Mouse (Mus musculus): ENCODE measurements at regions not wholly inside any gene's neighbourhood (a gene's known extent, or its start where the extent isn't known, plus 50 kb on each side); places are given as distances from the start of the nearest gene placed in this dataset.

DNA sequence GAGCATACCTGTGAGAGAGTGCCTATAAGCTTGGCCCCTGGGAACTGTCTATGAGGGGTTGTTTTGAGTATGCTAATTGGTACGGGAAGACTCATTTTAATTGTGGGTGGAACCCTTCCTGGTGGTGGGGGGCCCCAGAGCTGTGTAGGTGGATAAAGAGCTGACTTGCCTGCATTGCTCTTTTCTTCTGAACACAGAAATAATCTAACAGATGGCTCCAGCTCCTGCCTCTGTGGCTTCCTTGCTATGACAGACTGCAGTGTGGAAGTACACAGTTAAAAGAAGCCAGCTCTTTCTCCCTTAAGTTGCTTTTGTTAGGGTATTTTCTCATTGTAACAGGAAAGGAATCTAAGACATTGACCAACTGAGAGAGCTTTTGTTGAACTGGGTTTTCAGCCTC, 254.1 kb upstream of the Stt3b start:
- ATAC-seq (ENCODE audit: low FRiP score, low read depth) = no peak
- no peak overlapping the region for H3K4me3 ChIP-seq
- H3K9ac ChIP-seq = no peak overlapping the region
- 49% methylated on average over 1 of the region's 1 CpGs for WGBS
- no peak overlapping the region for H3K4me2 ChIP-seq (replicated peaks)
- H3K36me3 ChIP-seq = no peaks in the 10 kb centered on the region
- no peaks in the 10 kb centered on the region for H3K27me3 ChIP-seq
- peaks cover 41% of the 10 kb centered on the region for H3K4me1 ChIP-seq
- H3K9me3 ChIP-seq = no peaks in the 10 kb centered on the region
- H3K27ac ChIP-seq = no peak overlapping the region

DNA sequence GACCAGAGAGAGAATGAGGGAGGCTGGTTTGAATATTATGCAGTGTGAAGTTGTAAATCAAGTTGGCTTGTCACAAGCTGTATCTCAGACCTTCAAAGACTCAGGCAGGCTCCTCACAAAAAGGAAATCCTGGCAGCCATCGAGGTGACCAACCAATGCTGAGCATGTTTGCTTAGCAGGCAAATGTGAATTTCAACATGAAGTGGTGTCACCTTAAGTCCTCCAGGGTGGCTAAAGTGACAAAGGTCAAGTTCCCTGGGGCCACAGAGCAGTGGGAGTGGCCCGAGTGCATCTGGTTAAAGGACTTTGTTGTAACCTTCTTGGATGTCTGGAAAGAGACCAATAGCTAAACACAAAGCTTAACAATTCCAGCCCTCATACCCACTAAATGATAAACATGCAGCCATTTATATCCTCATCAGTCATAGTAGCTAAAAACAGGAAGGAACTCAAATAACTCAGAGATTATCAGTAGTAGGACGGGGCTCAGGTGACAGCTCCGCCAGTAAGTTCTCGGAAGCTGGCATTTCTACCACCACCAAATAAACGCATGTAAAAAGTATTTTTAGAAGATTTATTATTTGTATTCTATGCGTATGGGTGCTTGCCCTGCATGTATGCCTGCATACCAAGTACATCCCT, 258.6 kb upstream of the Stt3b start:
- peaks cover 20% of the 10 kb centered on the region for H3K4me1 ChIP-seq
- no peaks in the 10 kb centered on the region for H3K9me3 ChIP-seq
- WGBS = 64% methylated on average over 7 of the region's 7 CpGs
- H3K4me2 ChIP-seq (replicated peaks) = no peak overlapping the region
- no peak overlapping the region for H3K27ac ChIP-seq
- no peak overlapping the region for H3K4me3 ChIP-seq
- no peaks in the 10 kb centered on the region for H3K27me3 ChIP-seq
- H3K9ac ChIP-seq = no peak overlapping the region
- no peaks in the 10 kb centered on the region for H3K36me3 ChIP-seq
- no peak for ATAC-seq (ENCODE audit: low FRiP score, low read depth)

DNA sequence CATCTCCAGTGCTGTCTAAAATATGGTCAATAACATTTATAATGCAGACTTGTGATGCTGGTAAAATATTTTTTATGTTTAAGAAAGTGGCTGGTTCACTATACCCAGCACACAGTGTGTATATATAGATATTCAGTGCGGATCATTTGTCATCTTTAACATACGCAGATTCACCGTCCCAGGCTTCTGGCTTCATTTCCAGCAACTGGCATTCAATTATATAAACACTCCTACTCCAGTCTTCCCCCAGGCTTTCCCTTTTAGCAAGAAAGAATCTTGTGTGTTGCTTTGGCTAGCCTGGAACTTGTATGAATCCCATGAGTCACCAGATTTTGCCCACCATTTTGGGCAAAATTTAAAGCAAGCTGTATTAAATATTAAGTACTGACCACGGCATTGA, 260.8 kb upstream of the Stt3b start:
- no peak for ATAC-seq (ENCODE audit: low FRiP score, low read depth)
- H3K9ac ChIP-seq = no peak overlapping the region
- H3K9me3 ChIP-seq = no peaks in the 10 kb centered on the region
- 87% methylated on average over 4 of the region's 4 CpGs for WGBS
- H3K27ac ChIP-seq = no peak overlapping the region
- H3K4me2 ChIP-seq (replicated peaks) = no peak overlapping the region
- no peak overlapping the region for H3K4me3 ChIP-seq
- H3K4me1 ChIP-seq = peaks cover 14% of the 10 kb centered on the region
- H3K27me3 ChIP-seq = no peaks in the 10 kb centered on the region
- no peaks in the 10 kb centered on the region for H3K36me3 ChIP-seq

DNA sequence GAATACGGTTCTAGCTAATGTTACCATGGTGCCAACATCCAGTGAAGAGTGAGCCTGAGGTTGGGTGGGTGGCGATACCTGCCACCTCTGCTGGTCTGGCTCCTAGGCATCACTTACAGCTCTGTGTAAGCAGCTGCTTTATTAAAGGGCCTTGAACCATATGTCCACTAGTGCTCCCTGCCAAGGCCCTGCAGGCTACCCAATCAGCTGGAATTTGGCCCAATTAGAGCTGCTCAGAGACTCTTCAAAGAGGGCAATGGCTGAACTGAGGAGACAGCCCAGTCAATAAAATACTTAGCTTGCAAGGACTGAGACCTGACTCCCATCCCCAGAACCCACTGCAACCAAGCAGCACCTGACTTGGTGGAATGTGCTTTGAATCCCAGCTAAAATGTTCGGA, 270.9 kb upstream of the Stt3b start:
- WGBS = 40% methylated on average over 3 of the region's 3 CpGs
- Histone ChIP-seq H3K4me3 (no peak overlapping the region), H3K9ac (no peak overlapping the region), H3K27ac (no peak overlapping the region), H3K36me3 (no peaks in the 10 kb centered on the region), H3K9me3 (peaks cover 8% of the 10 kb centered on the region; the same call in 1 of the 2 replicates), H3K4me1 (peaks cover 4% of the 10 kb centered on the region), H3K27me3 (no peaks in the 10 kb centered on the region), H3K4me2 (replicated peaks) (no peak overlapping the region)
- no peak for ATAC-seq (ENCODE audit: low FRiP score, low read depth)

DNA sequence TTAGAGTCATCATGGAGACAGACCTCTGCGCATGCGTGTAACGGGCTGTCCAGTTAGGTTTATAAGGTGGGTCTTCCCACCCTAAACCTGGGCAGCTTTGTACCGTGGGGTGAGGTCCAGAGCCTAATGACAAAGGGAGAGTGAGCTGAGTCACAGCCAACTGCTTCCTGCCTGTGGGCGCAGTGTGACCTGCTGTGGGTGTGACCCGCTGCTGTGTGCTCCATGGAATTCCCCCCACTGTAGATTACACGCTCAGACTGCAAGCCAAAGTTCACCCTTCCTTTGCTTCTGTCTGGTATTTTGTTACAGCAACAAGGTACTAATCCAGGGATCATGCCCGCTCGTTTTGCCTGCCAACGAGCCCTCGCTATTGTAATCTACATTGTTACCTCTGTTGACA, 273.3 kb upstream of the Stt3b start:
- H3K27me3 ChIP-seq = no peaks in the 10 kb centered on the region
- H3K9me3 ChIP-seq = no peaks in the 10 kb centered on the region
- no peak overlapping the region for H3K27ac ChIP-seq
- H3K36me3 ChIP-seq = no peaks in the 10 kb centered on the region
- no peak overlapping the region for H3K4me3 ChIP-seq
- no peak overlapping the region for H3K4me2 ChIP-seq (replicated peaks)
- peaks cover 7% of the 10 kb centered on the region for H3K4me1 ChIP-seq
- no peak for ATAC-seq (ENCODE audit: low FRiP score, low read depth)
- no peak overlapping the region for H3K9ac ChIP-seq
- WGBS = 86% methylated on average over 11 of the region's 11 CpGs

DNA sequence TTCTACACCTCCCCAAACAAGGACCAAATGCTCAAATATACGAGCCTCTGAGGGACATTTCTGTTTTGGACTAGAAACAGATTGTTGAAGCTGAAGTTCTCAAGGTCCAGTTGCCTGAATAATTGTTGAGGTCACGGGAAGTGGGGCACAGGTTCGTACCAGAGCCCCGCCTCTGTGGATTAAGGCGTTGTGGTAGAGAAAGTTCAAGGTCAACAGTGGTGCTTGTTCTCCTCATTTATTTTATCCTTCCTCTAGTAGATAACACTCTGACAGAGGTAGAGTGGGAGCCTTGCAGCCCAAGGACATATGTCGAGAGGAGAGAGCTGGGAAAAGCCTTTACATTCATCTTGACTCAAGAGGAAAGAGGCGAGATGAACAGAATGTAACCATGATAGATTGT, 274.7 kb upstream of the Stt3b start:
- no peak for ATAC-seq (ENCODE audit: low FRiP score, low read depth)
- Histone ChIP-seq H3K4me2 (replicated peaks) (no peak overlapping the region), H3K4me3 (no peak overlapping the region), H3K4me1 (peaks cover 7% of the 10 kb centered on the region), H3K9ac (no peak overlapping the region), H3K36me3 (no peaks in the 10 kb centered on the region), H3K27me3 (no peaks in the 10 kb centered on the region), H3K9me3 (no peaks in the 10 kb centered on the region), H3K27ac (no peak overlapping the region)
- 83% methylated on average over 7 of the region's 7 CpGs for WGBS

DNA sequence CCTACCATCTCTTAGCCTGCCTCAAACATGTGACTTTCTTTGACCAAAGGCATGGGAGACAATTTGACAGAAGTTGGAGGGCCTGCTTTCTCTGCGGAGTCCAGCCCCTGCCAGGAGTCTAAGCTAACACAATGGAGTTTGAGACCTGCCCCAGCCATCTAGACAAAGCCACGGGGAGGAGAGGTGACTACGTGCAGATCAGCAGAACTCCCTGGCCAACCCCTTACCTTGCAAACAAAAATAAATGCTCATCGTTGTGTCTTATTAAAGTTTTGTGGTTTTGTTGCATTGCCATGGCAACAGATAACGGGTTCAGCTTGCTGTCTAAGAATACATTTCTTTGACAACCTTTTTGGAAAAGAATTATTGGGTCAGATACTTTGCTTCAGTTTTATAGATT, 282.2 kb upstream of the Stt3b start:
- Histone ChIP-seq H3K4me1 (peaks cover 3% of the 10 kb centered on the region; the same call in 1 of the 2 replicates), H3K9me3 (no peaks in the 10 kb centered on the region), H3K4me2 (replicated peaks) (no peak overlapping the region), H3K27me3 (no peaks in the 10 kb centered on the region), H3K4me3 (no peak overlapping the region), H3K9ac (no peak overlapping the region), H3K27ac (no peak overlapping the region), H3K36me3 (no peaks in the 10 kb centered on the region)
- WGBS = 84% methylated on average over 5 of the region's 5 CpGs
- no peak for ATAC-seq (ENCODE audit: low FRiP score, low read depth)

DNA sequence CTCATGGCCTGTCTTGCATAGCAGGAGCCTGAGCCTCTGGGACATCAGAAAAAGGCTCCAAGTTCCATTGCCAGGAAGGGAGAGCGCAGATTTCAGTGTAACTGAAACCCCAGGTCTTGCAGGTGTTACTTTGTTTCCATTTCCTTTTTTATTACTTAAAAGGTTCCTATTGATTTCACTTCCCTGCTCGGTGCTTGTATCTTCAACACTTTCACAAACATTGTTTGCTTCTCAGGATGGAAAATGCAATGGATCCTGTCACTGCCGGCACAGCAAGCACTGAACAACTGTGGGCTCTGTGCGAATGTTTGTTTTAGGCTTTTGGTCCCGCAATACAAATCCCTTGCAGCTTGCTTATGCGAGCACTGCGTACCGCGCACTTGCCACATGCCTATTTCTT, 290.0 kb upstream of the Stt3b start:
- 86% methylated on average over 9 of the region's 9 CpGs for WGBS
- no peak for ATAC-seq (ENCODE audit: low FRiP score, low read depth)
- Histone ChIP-seq H3K4me3 (no peak overlapping the region), H3K9me3 (no peaks in the 10 kb centered on the region), H3K36me3 (no peaks in the 10 kb centered on the region), H3K4me2 (replicated peaks) (no peak overlapping the region), H3K9ac (no peak overlapping the region), H3K27me3 (no peaks in the 10 kb centered on the region), H3K4me1 (peaks cover 3% of the 10 kb centered on the region; the same call in 1 of the 2 replicates), H3K27ac (no peak overlapping the region)

DNA sequence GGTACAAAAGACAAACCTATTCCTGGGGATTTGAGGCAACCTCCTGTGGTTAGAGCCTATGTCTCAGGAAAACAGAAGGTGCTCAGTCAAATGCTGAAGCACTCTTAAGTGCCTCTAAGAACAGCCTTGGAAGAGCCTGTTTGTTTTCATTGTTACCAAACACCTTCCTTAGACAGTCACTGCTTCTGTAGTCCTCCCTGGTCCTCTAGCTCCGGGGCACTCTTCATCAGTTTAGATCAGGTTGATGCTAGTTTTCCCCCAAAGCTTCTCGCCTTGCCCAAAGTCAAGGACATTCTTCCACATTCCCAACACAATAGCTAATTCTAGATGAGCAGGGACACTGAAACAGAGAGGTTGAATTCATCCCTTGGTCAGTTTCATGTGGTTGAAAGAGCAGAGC, 290.6 kb upstream of the Stt3b start:
- no peak overlapping the region for H3K27ac ChIP-seq
- no peak overlapping the region for H3K9ac ChIP-seq
- no peaks in the 10 kb centered on the region for H3K36me3 ChIP-seq

DNA sequence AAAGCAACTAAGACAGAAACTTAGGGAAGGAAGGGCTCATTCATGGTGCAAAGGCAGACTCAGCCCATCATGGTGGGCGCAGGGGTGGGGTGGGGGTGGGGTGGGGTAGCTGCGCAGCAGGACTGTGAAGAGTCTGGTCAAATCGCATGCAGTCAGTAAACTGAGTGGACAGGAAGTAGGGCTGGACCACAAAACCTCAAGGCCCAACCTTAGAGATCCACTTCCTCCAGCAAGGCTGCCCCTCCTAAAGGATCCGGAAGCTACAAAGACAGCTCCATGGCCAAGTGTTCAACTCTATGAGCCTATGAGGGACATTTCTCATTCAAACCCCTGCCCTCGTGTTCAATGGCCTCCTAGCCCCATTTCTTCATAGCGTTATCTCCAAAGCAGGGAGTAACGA, 292.6 kb upstream of the Stt3b start:
- Histone ChIP-seq H3K9me3 (peaks cover 3% of the 10 kb centered on the region; the same call in 1 of the 2 replicates), H3K27ac (no peak overlapping the region), H3K36me3 (no peaks in the 10 kb centered on the region), H3K4me1 (no peaks in the 10 kb centered on the region), H3K27me3 (no peaks in the 10 kb centered on the region), H3K4me2 (replicated peaks) (no peak overlapping the region), H3K9ac (no peak overlapping the region), H3K4me3 (no peak overlapping the region)
- no peak for ATAC-seq (ENCODE audit: low FRiP score, low read depth)
- 95% methylated on average over 7 of the region's 7 CpGs for WGBS

More for the DNA sequence above, 290.6 kb upstream of the Stt3b start:
- peaks cover 2% of the 10 kb centered on the region; the same call in 1 of the 2 replicates for H3K9me3 ChIP-seq
- H3K4me3 ChIP-seq = no peak overlapping the region
- 84% methylated on average over 2 of the region's 2 CpGs for WGBS
- no peak for ATAC-seq (ENCODE audit: low FRiP score, low read depth)
- H3K4me2 ChIP-seq (replicated peaks) = no peak overlapping the region
- H3K4me1 ChIP-seq = no peaks in the 10 kb centered on the region
- no peaks in the 10 kb centered on the region for H3K27me3 ChIP-seq

DNA sequence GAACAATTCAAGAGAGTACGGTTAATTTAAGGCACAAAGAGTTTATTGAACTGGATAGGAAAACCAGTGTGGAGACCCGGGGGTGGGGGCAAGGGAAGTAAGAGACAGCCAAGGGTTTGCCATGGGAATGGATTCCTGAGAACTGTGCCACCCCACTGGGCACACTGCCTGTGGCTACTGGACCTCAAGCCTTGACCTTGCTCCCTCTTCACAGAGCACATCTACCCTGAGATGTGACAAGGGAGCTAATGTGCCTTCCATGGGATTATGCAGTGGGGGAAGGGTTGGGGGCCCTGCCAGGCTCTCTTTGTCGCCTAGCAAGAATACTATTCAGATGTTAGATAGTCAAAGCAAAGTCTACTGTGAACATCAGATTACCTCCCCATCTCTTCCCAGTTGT, 294.2 kb upstream of the Stt3b start:
- Histone ChIP-seq H3K27ac (no peak overlapping the region), H3K36me3 (no peaks in the 10 kb centered on the region), H3K9ac (no peak overlapping the region), H3K4me1 (0 out of 2 replicates have a peak, but pooled peaks cover 4% of the 10 kb centered on the region), H3K4me3 (no peak overlapping the region), H3K9me3 (peaks cover 3% of the 10 kb centered on the region; the same call in 1 of the 2 replicates), H3K4me2 (replicated peaks) (no peak overlapping the region), H3K27me3 (no peaks in the 10 kb centered on the region)
- no peak for ATAC-seq (ENCODE audit: low FRiP score, low read depth)
- 87% methylated on average over 3 of the region's 3 CpGs for WGBS

DNA sequence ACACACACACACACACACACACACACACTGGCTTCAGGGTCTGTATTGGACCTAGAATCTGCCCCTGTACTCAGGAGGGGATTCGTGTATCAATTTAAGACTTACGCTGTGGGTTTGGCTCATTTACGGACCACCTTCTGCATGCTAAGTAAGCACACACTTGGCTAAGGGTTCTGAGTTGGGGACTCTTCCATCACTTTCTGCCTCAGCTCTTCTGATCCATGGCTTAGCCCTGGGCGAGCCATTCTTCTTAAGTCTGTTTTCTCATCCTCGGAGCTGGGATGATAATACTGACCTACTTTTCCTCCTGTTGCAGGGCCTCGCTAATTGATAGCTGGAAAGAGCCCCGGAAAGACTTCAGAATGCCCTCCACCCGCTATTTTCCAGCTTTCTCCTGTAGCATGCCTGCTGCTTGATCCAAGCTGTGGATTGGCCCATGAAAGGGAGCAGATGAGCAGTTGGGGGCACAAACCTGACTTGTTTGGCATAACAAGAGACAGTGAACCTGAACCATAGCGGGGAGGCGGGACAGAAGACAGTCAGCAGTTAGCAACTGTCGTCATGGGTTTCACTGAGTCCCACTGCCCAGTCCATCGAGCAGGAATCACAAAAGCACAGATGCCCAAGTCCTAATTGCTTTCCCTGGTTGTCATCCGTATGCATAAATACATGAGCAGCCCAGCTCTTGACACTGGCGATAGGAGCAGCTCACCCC, 294.9 kb upstream of the Stt3b start:
- Histone ChIP-seq H3K4me2 (replicated peaks) (no peak overlapping the region), H3K9me3 (peaks cover 3% of the 10 kb centered on the region; the same call in 1 of the 2 replicates), H3K27ac (no peak overlapping the region), H3K4me1 (0 out of 2 replicates have a peak, but pooled peaks cover 4% of the 10 kb centered on the region), H3K4me3 (no peak overlapping the region), H3K36me3 (no peaks in the 10 kb centered on the region), H3K9ac (no peak overlapping the region), H3K27me3 (no peaks in the 10 kb centered on the region)
- 87% methylated on average over 14 of the region's 14 CpGs for WGBS
- ATAC-seq (ENCODE audit: low FRiP score, low read depth) = no peak

Measured in limb, embryonic 13.5 days (tissue).